Mouse (Mus musculus): ENCODE measurements around the gene Vps25. TPM values are rescaled to one million over a fixed set of nuclear protein-coding genes. Genes with fewer than 3 reads are reported as not detected.

Vps25 gene
- polyA plus RNA-seq, 1 experiment from 2014 or later = 119 TPM

DNA sequence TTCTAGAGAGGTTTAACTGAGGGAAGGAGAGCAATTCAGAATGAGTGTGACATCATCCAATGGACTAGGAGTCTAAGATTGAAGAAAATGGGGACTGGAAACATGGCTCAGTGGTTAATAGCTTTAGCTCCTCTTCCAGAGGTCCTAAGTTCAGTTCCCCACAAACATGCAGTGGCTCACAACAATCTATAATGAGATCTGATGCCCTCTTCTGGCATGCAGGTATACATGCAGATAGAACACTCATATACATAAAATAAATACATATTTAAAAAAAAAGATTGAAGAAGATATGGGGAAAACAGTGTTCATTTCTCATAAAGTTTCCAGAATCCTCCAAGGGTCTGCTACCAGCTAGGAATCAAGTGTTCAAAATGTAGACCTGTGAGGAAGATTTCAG, 18.1 kb upstream of the Vps25 start:
- Histone ChIP-seq H3K9me3 (ENCODE audit: control insufficient read depth, low read length) (no peaks in the 10 kb centered on the region), H3K27ac (ENCODE audit: low read depth, low read length) (no peak overlapping the region), H3K9ac (ENCODE audit: low read depth, low read length) (no peak overlapping the region), H3K4me1 (replicated peaks; ENCODE audit: control insufficient read depth, insufficient read depth, low read length) (0 out of 2 replicates have a peak, but pooled peaks cover 3% of the 10 kb centered on the region), H3K36me3 (ENCODE audit: control insufficient read depth, insufficient read depth, low read length) (no peaks in the 10 kb centered on the region), H3K4me2 (replicated peaks; ENCODE audit: low read depth, low read length) (no peak overlapping the region), H3K27me3 (ENCODE audit: control insufficient read depth, insufficient read depth, low read length) (no peaks in the 10 kb centered on the region), H3K4me3 (ENCODE audit: low read depth, low read length) (no peak overlapping the region)
- ATAC-seq (ENCODE audit: low FRiP score) = no peak
- no peak for DNase-seq (ENCODE audit: low spot score)

DNA sequence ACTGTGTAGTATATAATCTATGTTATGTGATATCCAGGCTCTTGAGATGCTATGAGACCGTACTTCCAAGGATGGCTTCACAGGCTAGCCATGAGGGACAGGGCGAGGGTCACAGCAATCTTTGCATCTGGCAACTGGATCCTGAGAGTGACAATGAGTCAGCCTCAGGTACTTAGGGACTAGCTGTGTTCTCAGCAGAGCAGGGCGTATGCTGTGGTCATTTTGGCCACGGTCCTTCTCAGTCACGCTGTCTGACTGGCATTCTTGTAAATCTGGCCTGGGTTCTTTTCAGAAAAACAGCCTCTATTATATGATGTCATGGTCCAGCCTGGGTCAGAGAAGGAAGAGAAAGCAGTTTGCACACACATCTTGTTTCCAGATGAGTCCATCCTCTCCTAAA, 16.7 kb upstream of the Vps25 start:
- H3K4me3 ChIP-seq (ENCODE audit: low read depth, low read length) = no peak overlapping the region
- H3K9ac ChIP-seq (ENCODE audit: low read depth, low read length) = no peak overlapping the region
- H3K27me3 ChIP-seq (ENCODE audit: control insufficient read depth, insufficient read depth, low read length) = no peaks in the 10 kb centered on the region
- DNase-seq (ENCODE audit: low spot score) (no peak), ATAC-seq (ENCODE audit: low FRiP score) (no peak)
- H3K4me2 ChIP-seq (replicated peaks; ENCODE audit: low read depth, low read length) = no peak overlapping the region
- H3K4me1 ChIP-seq (replicated peaks; ENCODE audit: control insufficient read depth, insufficient read depth, low read length) = no peaks in the 10 kb centered on the region
- no peaks in the 10 kb centered on the region for H3K9me3 ChIP-seq (ENCODE audit: control insufficient read depth, low read length)
- H3K36me3 ChIP-seq (ENCODE audit: control insufficient read depth, insufficient read depth, low read length) = no peaks in the 10 kb centered on the region
- no peak overlapping the region for H3K27ac ChIP-seq (ENCODE audit: low read depth, low read length)
- 89% methylated on average over 5 of the region's 5 CpGs for WGBS

DNA sequence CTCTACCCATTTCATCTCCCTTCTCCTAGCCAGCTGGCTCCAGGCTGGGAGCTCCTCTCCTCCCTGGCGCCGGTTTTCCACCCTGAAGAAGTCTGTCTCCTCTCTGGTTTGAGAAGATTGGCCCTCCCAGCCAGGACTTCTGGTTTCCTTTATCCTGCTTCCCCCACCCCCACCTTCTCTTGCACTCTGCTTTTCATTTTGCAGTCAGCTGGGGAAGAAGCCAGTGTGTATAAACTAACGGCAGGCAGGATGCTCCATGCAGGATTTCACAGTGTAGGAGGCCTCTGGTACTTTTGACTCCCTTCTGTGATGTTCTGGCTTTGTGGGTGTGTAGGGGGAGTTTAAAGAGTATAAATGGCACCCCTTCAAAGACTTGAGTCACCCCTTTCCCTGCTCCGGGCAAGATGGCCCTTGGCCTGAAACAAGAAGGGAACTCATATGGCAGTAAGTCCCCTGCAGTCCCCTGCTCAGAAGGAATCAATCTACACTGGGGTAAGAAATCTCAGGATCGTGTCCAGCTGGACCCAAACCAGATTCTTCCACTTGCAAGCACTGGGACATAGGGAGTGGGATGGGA, 15.3 kb upstream of the Vps25 start:
- no peaks in the 10 kb centered on the region for H3K9me3 ChIP-seq (ENCODE audit: control insufficient read depth, low read length)
- ATAC-seq (ENCODE audit: low FRiP score) (no peak), DNase-seq (ENCODE audit: low spot score) (no peak)
- H3K4me1 ChIP-seq (replicated peaks; ENCODE audit: control insufficient read depth, insufficient read depth, low read length) = no peaks in the 10 kb centered on the region
- H3K27me3 ChIP-seq (ENCODE audit: control insufficient read depth, insufficient read depth, low read length) = no peaks in the 10 kb centered on the region
- H3K36me3 ChIP-seq (ENCODE audit: control insufficient read depth, insufficient read depth, low read length) = no peaks in the 10 kb centered on the region
- 56% methylated on average over 5 of the region's 5 CpGs for WGBS
- no peak overlapping the region for H3K4me3 ChIP-seq (ENCODE audit: low read depth, low read length)
- H3K9ac ChIP-seq (ENCODE audit: low read depth, low read length) = no peak overlapping the region
- H3K27ac ChIP-seq (ENCODE audit: low read depth, low read length) = no peak overlapping the region
- H3K4me2 ChIP-seq (replicated peaks; ENCODE audit: low read depth, low read length) = no peak overlapping the region

DNA sequence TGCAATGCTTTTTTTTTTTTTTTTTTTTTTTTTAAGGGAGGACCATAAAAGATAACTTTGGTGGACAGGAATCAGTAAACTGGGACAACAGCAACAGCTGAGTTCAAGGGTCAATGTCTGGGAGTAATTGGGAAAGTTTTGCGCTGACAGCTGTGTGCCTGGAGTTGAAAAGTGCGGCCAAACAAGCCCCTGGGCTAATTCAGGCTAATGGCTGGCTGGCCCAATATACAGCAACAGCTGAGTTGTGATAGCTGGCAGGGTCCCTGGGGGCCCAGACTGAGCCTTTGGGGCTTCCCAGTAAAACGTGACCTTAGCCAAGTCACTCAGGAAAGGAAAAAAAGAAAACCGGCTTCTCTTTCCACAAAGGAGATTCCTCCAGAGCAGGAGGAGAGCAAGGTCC, 8.4 kb upstream of the Vps25 start:
- H3K36me3 ChIP-seq (ENCODE audit: control insufficient read depth, insufficient read depth, low read length) = no peaks in the 10 kb centered on the region
- no peaks in the 10 kb centered on the region for H3K9me3 ChIP-seq (ENCODE audit: control insufficient read depth, low read length)
- no peak overlapping the region for H3K27ac ChIP-seq (ENCODE audit: low read depth, low read length)
- ATAC-seq (ENCODE audit: low FRiP score) = no peak
- H3K4me3 ChIP-seq (ENCODE audit: low read depth, low read length) = no peak overlapping the region
- H3K4me1 ChIP-seq (replicated peaks; ENCODE audit: control insufficient read depth, insufficient read depth, low read length) = no peaks in the 10 kb centered on the region; the same call in none of the 2 replicates
- 41% methylated on average over 4 of the region's 4 CpGs for WGBS
- no peak for DNase-seq (ENCODE audit: low spot score)
- peaks cover 14% of the 10 kb centered on the region for H3K27me3 ChIP-seq (ENCODE audit: control insufficient read depth, insufficient read depth, low read length)
- H3K4me2 ChIP-seq (replicated peaks; ENCODE audit: low read depth, low read length) = no peak overlapping the region
- H3K9ac ChIP-seq (ENCODE audit: low read depth, low read length) = no peak overlapping the region

DNA sequence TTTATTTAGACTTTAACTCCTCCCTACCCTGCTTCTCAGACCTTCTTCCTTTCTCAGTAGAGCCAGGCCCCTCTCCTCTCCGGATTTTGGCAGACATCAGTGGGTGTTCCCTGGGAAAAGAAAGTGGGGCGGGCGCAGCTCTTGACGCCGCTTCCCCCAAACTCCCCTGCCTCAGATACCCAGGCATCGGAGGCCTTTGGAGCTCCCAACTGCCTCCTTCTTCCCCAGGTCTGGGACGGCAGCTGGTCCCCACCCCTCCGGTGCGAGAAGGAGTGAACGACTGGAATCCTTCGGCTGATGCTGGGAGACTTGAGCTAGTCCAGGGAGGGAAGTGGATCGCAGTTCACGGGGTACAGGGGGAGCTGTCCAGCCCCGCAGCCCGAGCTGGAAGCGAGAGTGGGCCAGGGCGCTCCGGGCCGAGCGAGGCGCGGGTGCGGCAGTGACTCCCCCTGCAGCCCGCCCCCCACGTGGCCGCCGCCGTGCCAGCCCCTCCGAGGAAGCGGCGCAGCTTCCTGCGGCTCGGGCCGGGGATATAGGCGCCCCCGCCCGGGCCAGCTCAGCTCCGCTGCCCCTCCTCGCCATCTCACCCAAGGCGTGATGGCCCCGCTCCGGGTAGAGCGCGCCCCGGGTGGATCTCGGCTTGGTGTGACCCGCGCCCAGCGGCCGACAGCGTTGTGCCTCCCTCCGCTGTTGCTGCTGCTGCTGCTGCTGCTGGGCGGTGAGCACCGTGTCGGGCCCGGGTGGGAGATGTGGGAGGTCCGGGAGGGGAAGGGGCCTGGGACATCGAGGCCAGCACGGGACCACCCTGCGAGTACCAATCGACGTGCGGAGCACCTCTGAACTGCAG, 7.4 kb upstream of the Vps25 start, which contains the start of gene Ramp2:
TSS of gene Ramp2 (plus strand) at position 174 of the 847 bp plus-strand sequence.
- under 1% methylated on average over 52 of the region's 63 CpGs for WGBS
- H3K27ac ChIP-seq (ENCODE audit: low read depth, low read length) = no peak within 1 kb of the TSS
- H3K27me3 ChIP-seq (ENCODE audit: control insufficient read depth, insufficient read depth, low read length) = peaks cover 14% of the 10 kb centered on the region
- peak; percentile 60 for ATAC-seq (ENCODE audit: low FRiP score)
- peak; percentile 64 for DNase-seq (ENCODE audit: low spot score)
- no peaks in the 10 kb centered on the region; the same call in none of the 2 replicates for H3K4me1 ChIP-seq (replicated peaks; ENCODE audit: control insufficient read depth, insufficient read depth, low read length)
- H3K9me3 ChIP-seq (ENCODE audit: control insufficient read depth, low read length) = no peaks in the 10 kb centered on the region
- H3K4me2 ChIP-seq (replicated peaks; ENCODE audit: low read depth, low read length) = peak within 1 kb of the TSS; percentile 99
- H3K9ac ChIP-seq (ENCODE audit: low read depth, low read length) = peak within 1 kb of the TSS; percentile 69
- peak within 1 kb of the TSS; percentile 60 for H3K4me3 ChIP-seq (ENCODE audit: low read depth, low read length)
- H3K36me3 ChIP-seq (ENCODE audit: control insufficient read depth, insufficient read depth, low read length) = no peaks in the 10 kb centered on the region

DNA sequence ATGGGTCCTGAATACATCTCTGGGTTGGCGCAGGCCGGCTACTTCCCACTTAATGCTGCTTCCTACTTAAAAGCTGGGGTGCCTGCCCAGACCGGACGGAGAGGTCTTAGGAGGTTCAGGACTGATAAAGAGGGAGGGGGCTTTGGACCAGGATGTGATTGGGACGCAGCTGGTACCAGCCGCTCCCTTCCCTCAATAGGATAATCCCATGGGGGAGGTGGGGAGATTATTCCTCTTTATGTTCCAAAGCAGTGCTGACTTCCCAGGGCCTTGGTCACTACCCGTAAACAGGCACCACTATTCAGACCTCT, 6.8 kb upstream of the Vps25 start:
- Histone ChIP-seq H3K9ac (ENCODE audit: low read depth, low read length) (peak overlapping the region; percentile 69), H3K9me3 (ENCODE audit: control insufficient read depth, low read length) (no peaks in the 10 kb centered on the region), H3K27me3 (ENCODE audit: control insufficient read depth, insufficient read depth, low read length) (peaks cover 14% of the 10 kb centered on the region), H3K36me3 (ENCODE audit: control insufficient read depth, insufficient read depth, low read length) (no peaks in the 10 kb centered on the region), H3K4me1 (replicated peaks; ENCODE audit: control insufficient read depth, insufficient read depth, low read length) (no peaks in the 10 kb centered on the region; the same call in none of the 2 replicates), H3K27ac (ENCODE audit: low read depth, low read length) (no peak overlapping the region), H3K4me2 (replicated peaks; ENCODE audit: low read depth, low read length) (peak overlapping the region; percentile 99), H3K4me3 (ENCODE audit: low read depth, low read length) (peak overlapping the region; percentile 60)
- 2% methylated on average over 7 of the region's 7 CpGs for WGBS
- DNase-seq (ENCODE audit: low spot score) = no peak
- ATAC-seq (ENCODE audit: low FRiP score) = no peak

DNA sequence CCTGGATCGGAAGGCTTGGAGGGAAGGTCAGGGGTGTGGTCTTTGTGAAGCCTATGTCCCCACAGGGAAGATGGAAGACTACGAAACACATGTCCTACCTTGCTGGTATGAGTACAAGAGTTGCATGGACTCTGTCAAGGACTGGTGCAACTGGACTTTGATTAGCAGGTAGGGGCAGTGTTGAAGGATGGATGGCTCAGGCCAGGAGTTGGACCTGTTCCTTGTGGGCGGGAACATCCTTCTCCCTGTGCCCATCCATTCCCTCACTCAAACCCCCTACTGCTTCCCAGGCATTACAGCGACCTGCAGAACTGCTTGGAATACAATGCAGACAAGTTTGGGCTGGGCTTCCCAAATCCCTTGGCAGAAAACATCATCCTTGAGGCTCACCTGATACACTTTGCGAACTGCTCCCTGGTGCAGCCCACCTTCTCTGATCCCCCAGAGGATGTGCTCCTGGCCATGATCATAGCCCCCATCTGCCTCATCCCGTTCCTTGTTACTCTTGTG, 5.9 kb upstream of the Vps25 start:
- H3K4me3 ChIP-seq (ENCODE audit: low read depth, low read length) = no peak overlapping the region
- H3K9me3 ChIP-seq (ENCODE audit: control insufficient read depth, low read length) = no peaks in the 10 kb centered on the region
- DNase-seq (ENCODE audit: low spot score) (no peak), ATAC-seq (ENCODE audit: low FRiP score) (no peak)
- peaks cover 14% of the 10 kb centered on the region for H3K27me3 ChIP-seq (ENCODE audit: control insufficient read depth, insufficient read depth, low read length)
- H3K4me2 ChIP-seq (replicated peaks; ENCODE audit: low read depth, low read length) = 0 out of 2 replicates have a peak overlapping the region, but pooled peaks have one; percentile 3
- no peak overlapping the region for H3K9ac ChIP-seq (ENCODE audit: low read depth, low read length)
- 86% methylated on average over 6 of the region's 6 CpGs for WGBS
- H3K36me3 ChIP-seq (ENCODE audit: control insufficient read depth, insufficient read depth, low read length) = no peaks in the 10 kb centered on the region
- H3K4me1 ChIP-seq (replicated peaks; ENCODE audit: control insufficient read depth, insufficient read depth, low read length) = no peaks in the 10 kb centered on the region; the same call in none of the 2 replicates
- H3K27ac ChIP-seq (ENCODE audit: low read depth, low read length) = no peak overlapping the region

DNA sequence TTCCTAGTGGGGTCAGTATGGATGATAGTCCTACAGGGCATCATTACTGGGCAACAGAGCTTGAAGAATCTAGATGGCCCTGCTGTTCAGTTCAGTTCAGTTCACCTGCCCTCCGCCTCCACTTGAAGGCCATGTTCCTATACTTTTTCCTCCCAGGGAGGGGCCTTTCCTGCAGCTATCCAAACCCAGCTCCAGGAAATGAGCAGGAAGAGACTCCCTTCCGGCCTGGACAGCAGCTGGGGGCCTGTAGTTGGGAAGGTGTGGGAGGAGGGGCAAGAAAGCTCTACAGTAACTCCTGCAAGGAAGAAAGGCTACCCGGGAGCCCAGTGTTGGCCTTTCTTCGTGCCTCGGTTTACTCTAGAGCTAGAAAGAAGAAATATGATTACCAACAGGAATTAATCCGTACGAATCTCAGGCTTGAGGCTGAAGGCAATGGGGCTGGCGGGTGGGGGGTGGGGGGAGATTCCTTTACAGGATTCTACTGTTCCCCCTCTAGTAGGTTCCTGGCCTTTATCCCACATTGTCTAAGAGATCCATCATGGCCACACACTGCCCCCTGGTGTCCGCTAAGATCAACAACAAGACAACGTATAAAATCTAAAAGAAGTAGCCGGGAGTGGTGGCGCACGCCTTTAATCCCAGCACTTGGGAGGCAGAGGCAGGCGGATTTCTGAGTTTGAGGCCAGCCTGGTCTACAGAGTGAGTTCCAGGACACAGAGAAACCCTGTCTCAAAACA, 5.1 kb upstream of the Vps25 start:
- ATAC-seq (ENCODE audit: low FRiP score) = no peak
- peaks cover 14% of the 10 kb centered on the region for H3K27me3 ChIP-seq (ENCODE audit: control insufficient read depth, insufficient read depth, low read length)
- no peak overlapping the region for H3K9ac ChIP-seq (ENCODE audit: low read depth, low read length)
- 39% methylated on average over 14 of the region's 14 CpGs for WGBS
- no peak overlapping the region for H3K4me3 ChIP-seq (ENCODE audit: low read depth, low read length)
- H3K4me2 ChIP-seq (replicated peaks; ENCODE audit: low read depth, low read length) = no peak overlapping the region
- H3K9me3 ChIP-seq (ENCODE audit: control insufficient read depth, low read length) = no peaks in the 10 kb centered on the region
- peak; percentile 80 for DNase-seq (ENCODE audit: low spot score)
- H3K27ac ChIP-seq (ENCODE audit: low read depth, low read length) = no peak overlapping the region
- no peaks in the 10 kb centered on the region for H3K36me3 ChIP-seq (ENCODE audit: control insufficient read depth, insufficient read depth, low read length)
- H3K4me1 ChIP-seq (replicated peaks; ENCODE audit: control insufficient read depth, insufficient read depth, low read length) = no peaks in the 10 kb centered on the region; the same call in none of the 2 replicates
